Mouse (Mus musculus) telencephalon, adult 2 months (tissue): ENCODE results near the gene Dapk3.

ENCODE experiments used
- DNase-seq: peaks from one replicate; pipeline ENCODE4 v3.0.0-alpha.2; 2011; ENCODE audit warnings: low read depth, low spot score

Gene Dapk3

GRCm38 (mm10) chr10:81238618-81239017 lies 55.8 kb downstream of the Dapk3 start:
- no peak for DNase-seq

GRCm38 (mm10) chr10:81240876-81241275 lies 58.1 kb downstream of the Dapk3 start:
- no peak for DNase-seq

GRCm38 (mm10) chr10:81242021-81242420 lies 59.2 kb downstream of the Dapk3 start:
- no peak for DNase-seq
